Mouse (Mus musculus): ENCODE measurements around the gene Ighmbp2.

GRCm38 (mm10) chr19:3289006-3289405 is 6.2 kb upstream of the Ighmbp2 start:
- TF ChIP-seq POLR2A (IDR thresholded peaks at IDR 0.05; ENCODE audit: insufficient read depth, low read length) = no peak
- no peak for TF ChIP-seq EP300 (IDR thresholded peaks at IDR 0.05; ENCODE audit: insufficient read depth, low read depth, low read length)
- TF ChIP-seq CTCF (IDR thresholded peaks at IDR 0.05; ENCODE audit: low read depth, low read length) = no peak

All from ES-Bruce4 (cell line).